Mouse (Mus musculus): ENCODE data around the gene Ap1s1. TPM values are rescaled to one million over a fixed set of nuclear protein-coding genes. Genes with fewer than 3 reads are reported as not detected.
A peak's percentile ranks its signal among the peaks of the same experiment; 100 is the strongest.

Gene Ap1s1
- total RNA-seq, 4 experiments from 2014 or later: 104 to 120 (median 106) TPM

DNA sequence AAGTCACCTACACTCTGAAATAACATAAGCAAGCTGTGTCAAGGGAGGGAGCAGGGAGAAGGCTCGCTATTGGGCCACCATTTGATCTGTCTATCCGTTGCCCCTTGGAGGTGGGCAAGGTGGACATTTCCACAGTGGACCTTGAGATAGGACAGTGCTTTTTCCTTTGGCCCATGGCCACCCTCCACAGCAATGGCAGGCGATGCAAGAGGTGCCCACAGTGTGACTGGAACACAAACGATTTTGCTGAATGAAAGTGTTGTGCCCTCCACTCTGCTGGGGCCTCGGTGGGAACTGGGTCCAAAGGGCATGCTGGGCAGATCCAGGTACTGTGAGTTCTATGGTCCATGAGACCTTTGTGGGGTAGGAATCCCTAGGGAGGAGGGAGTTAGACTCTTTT lies 16.7 kb upstream of the Ap1s1 start:
- DNase-seq: no peak

- DNase-seq: peak; percentile 74
Observed at GRCm38 (mm10) chr5:137061809-137062481, 16.0 kb upstream of the Ap1s1 start.

DNA sequence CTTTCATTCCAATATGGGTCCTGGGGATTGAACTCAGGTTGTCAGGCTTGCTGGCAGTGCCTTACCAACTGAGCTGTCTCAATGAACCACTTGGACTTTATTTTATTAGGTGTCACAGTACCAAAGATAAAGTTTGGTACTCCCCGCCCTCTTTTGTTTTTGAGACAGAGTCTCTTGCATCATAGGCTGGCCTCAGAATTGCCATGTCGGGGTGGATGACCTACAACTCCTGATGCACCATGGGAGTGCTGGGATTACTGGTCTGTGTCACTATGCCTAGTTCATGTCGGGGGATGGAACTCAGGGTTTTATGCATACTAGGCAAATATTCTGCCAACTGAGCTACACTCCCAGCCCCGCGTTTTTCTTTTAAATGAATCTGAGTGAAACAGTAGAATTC lies 8.9 kb upstream of the Ap1s1 start:
- no peak for DNase-seq

DNA sequence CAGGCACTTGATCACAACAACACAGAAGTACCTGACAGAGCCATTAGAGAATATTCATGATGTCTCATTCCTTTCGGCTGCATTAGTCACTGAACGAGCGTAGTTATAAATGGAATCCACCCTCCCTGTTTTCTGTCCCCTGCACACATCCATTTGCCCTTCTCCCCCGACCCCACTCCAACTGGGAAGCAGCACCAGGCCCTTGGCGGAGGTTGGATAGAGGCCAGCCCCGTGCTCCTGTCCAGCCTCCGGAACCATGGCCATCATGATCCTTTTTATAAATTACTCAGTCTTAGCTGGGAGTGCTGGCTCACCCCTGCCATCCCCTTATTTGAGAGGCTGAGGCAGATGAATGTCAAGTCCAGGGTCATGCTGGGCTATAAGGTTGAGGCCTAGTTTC lies 8.4 kb upstream of the Ap1s1 start:
- no peak for DNase-seq

- no peak for DNase-seq
Observed at GRCm38 (mm10) chr5:137051914-137052505, 6.1 kb upstream of the Ap1s1 start.

DNA sequence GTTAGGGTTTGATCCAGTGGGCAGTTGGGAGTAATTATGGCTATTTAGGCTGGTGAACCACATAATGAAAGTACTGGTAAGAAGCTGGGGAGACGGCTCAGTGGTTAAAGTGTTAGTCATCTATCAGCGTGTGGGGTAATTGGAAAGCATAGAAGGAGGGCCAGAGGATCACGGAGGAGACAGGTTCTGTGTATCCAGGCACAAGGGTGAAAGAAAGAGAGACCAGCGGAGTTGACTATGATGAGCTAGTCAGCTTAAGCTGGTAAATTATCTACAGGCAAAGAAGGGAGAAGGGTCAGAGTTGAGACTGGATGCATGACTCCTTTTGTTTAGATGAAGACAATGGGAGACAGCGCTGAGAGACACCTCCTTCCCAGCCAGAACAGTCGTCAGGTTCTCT lies 5.2 kb upstream of the Ap1s1 start:
- no peak for DNase-seq

- no peak for DNase-seq
Observed at GRCm38 (mm10) chr5:137046991-137047390, 1.1 kb upstream of the Ap1s1 start.

DNA sequence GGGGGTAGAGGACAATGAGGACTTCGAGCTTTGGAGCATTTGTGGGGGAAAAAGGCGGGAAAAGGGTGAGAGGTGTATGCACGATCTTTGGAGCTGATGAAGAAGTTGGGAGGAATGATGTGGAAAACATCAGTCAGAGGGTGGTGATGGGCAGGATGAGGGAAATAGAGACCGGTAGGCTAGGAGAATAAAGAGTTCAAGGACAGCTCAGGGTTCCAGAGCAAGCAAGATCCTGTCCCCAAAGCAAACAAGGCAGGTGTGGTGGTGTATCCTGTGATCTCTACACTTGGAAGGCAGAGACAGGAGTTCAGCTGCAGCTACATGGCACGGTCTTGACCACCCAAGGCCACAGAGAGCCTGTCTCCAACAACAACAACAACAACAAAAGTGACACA lies 386 bp upstream of the Ap1s1 start:
- DNase-seq: no peak

- DNase-seq: no peak
Observed at GRCm38 (mm10) chr5:137043997-137044396, 1.9 kb downstream of the Ap1s1 start.

DNA sequence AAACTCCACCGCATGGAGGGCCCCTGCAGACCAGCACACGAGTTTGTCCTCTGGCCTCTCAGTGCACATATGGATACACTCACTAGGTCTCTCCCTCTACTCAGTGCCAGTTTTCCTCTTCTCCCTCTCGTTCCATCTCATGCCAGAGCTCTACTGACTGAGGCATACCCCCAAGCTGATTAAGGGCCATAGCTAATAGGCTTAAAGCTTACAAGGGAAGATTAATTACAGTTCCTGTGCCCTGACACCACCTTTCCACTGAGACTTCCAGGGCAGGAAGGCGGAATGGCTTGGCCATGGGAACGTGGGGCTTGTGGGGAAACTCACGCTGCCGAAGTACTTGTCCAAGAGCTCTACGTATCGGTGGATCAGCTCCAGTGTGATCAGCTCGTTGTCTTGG lies 4.5 kb downstream of the Ap1s1 start:
- no peak for DNase-seq

GRCm38 (mm10) chr5:137039453-137039852 lies 6.5 kb downstream of the Ap1s1 start:
- DNase-seq: no peak

DNA sequence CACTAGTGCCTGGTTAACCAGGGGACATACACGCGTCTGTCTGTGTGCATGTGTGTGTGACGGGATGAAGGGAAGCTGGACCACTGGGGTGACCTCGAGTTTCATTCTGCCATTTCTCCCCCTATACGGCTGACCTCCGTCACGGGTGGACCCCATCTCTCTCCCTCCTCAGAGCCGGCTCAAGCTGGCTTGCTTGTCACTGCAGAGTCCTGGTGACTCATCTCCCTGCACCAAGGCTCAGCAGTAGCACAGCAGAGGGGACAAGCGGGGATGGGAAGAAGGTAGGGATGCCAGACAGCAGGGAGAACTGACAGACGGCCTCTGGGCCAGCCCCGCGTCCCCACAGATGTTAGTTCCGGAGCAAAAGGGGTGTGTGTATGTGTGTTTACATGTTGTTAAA lies 9.7 kb downstream of the Ap1s1 start:
- no peak for DNase-seq

DNA sequence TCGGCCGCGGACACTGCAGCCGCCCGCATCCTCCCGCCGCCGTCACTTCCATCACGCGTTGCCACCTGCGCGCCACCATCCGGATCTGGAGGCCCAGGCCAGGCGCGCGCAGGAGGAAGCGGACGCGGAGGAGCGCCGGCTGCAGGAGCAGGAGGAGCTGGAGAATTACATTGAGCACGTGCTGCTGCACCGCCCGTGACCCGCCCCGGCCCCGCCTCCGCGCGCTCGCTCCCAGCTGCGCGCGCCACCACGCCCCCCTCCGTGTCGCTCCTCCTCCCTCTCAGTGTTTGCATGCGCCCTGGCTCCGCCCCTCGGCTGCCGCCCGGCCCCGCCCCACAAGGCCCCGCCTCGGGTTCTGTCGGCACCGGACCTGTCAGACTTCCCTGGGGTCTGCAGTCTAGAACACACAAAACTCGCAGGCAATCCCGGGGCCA lies 13.3 kb downstream of the Ap1s1 start:
- DNase-seq: peak; percentile 83

GRCm38 (mm10) chr5:137032033-137032421 lies 13.9 kb downstream of the Ap1s1 start:
- no peak for DNase-seq

DNA sequence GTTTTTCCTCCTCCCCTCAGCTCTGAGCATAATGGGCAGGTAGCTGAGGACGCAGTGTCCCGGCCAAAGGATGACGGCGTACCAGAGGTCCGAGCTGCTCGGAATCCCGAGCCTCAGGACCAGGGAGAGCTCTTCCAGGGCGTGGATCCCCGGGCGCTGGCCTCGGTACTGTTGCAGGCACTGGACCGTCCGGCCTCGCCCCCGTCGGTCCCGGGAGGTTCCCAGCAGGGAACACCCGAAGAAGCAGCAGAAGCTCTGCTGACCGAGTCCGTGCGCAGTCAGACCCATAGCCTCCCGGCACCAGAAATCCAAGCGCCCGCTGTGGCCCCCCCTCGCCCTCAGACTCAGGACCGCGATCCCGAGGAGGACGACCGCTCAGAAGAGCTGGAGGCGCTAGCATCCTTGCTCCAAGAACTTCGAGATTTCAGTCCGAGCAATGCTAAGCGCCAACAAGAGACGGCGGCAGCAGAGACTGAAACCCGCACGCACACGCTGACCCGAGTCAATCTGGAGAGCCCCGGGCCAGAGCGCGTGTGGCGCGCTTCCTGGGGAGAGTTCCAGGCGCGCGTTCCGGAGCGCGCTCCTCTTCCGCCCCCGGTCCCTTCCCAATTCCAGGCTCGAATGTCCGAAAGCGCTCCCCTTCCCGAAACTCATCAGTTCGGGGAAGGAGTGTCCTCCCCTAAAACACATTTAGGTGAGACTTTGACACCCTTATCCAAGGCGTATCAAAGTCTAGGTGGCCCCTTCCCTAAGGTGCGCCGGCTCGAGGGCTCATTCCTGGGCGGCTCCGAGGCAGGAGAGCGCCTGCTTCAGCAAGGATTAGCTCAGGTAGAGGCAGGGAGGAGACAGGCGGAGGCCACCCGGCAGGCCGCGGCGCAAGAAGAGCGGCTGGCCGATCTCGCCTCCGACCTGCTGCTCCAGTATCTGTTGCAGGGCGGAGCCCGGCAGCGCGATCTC lies 14.6 kb downstream of the Ap1s1 start:
- peak; percentile 34 for DNase-seq

- no peak for DNase-seq
Observed at GRCm38 (mm10) chr5:137030416-137030810, 15.5 kb downstream of the Ap1s1 start.

DNA sequence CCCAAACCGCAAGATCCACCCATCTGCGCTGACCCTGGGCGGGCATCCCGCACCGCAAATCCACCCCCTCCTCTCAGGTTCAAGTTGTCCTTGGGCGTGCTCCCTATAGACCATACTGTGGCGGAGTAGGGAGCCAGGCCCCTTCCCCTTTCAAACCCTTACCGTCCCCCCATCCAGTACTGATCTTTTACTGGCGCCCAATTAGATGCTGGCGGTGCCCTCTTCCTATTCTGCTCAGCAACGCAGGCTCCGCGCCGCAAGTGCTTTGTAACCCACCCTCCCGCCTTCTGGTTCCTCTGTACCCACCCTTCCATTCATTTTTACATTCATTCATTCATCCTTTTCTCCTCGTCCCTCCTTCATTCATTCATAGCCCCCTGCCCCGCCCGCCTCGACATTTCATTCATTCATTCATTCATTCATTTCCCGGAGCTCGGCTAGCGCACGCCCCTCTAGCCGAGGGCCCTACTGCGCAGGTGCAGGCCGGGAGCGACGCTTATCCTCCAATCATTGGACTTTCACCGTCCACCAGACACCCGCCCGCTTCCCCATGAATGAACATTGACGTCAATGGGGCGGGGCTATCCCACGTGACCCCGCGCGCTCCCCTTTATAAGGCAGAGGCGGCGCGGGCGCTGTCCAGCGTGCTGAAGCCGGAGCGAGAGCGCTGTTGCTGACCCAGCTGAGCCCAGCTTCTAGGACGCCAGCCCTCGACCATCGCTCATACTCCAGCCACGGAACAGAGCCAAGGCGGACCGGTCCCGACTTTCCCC lies 16.1 kb downstream of the Ap1s1 start:
- peak; percentile 92 for DNase-seq

- DNase-seq: no peak
Observed at GRCm38 (mm10) chr5:137029273-137029585, 16.7 kb downstream of the Ap1s1 start.

GRCm38 (mm10) chr5:137028561-137029272 lies 17.2 kb downstream of the Ap1s1 start:
- DNase-seq: no peak

DNA sequence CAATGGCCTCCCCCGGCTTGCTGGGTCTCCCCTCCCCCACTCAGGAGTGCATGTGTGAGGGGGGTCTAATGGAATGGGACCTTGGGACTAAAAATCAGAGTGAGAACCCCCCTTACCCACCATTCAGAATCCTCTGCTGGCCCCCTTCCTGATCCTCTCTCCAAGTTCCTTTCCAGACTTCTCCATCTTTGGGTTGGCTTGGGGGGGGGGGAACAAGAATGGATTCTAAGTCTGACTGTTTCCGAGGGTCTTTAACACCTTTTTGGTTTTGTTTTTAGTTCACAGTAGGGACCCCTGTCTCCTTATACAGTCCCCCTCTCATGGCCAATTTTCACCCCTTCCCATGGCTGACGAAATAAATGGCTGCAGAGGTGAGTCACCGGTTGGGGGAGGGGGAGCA lies 19.8 kb downstream of the Ap1s1 start, which contains the start of gene Vgf:
Gene Vgf (plus strand): TSS at position 301 of the 400 bp plus-strand sequence.
- no peak for DNase-seq

- DNase-seq: peak; percentile 37
Observed at GRCm38 (mm10) chr5:137025132-137025531, 20.8 kb downstream of the Ap1s1 start.

GRCm38 (mm10) chr5:137024318-137024717 lies 21.6 kb downstream of the Ap1s1 start:
- no peak for DNase-seq
